Mouse (Mus musculus): Measurements from ENCODE around the gene Taf10.

Gene Taf10

GRCm38 (mm10) chr7:105743926-105744590 lies at the start of gene Taf10:
TSS of gene Taf10 (minus strand) at chr7:105744361.
- peak; percentile 90 to 93 for DNase-seq (ENCODE audit: low spot score in 2 of 2)

- DNase-seq (ENCODE audit: low spot score in 2 of 2) = no peak
Observed at GRCm38 (mm10) chr7:105793701-105794100, 49.5 kb upstream of the Taf10 start.

GRCm38 (mm10) chr7:105791147-105791546 lies 47.0 kb upstream of the Taf10 start:
- no peak for DNase-seq (ENCODE audit: low spot score in 2 of 2)

- no peak for DNase-seq (ENCODE audit: low spot score in 2 of 2)
Observed at GRCm38 (mm10) chr7:105787285-105788140, 43.4 kb upstream of the Taf10 start, which contains the start of gene Dchs1. TSS of gene Dchs1 (minus strand) at chr7:105787654.

GRCm38 (mm10) chr7:105786506-105787284 lies 42.5 kb upstream of the Taf10 start:
- DNase-seq (ENCODE audit: low spot score in 2 of 2) = no peak

- DNase-seq (ENCODE audit: low spot score in 2 of 2) = no peak
Observed at GRCm38 (mm10) chr7:105784556-105784955, 40.4 kb upstream of the Taf10 start.

GRCm38 (mm10) chr7:105783861-105784260 lies 39.7 kb upstream of the Taf10 start:
- DNase-seq (ENCODE audit: low spot score in 2 of 2) = no peak

- DNase-seq (ENCODE audit: low spot score in 2 of 2) = peak; percentile 38 to 46
Observed at GRCm38 (mm10) chr7:105778553-105779265, 34.5 kb upstream of the Taf10 start.

- DNase-seq (ENCODE audit: low spot score in 2 of 2) = peak in 1 of 2 experiments; percentile 23
Observed at GRCm38 (mm10) chr7:105777797-105778552, 33.8 kb upstream of the Taf10 start.

- no peak for DNase-seq (ENCODE audit: low spot score in 2 of 2)
Observed at GRCm38 (mm10) chr7:105777316-105777715, 33.2 kb upstream of the Taf10 start.

- no peak for DNase-seq (ENCODE audit: low spot score in 2 of 2)
Observed at GRCm38 (mm10) chr7:105776026-105776425, 31.9 kb upstream of the Taf10 start.

GRCm38 (mm10) chr7:105774661-105775060 lies 30.5 kb upstream of the Taf10 start:
- DNase-seq (ENCODE audit: low spot score in 2 of 2) = no peak

GRCm38 (mm10) chr7:105773041-105773440 lies 28.9 kb upstream of the Taf10 start:
- DNase-seq (ENCODE audit: low spot score in 2 of 2) = no peak

GRCm38 (mm10) chr7:105772331-105772730 lies 28.2 kb upstream of the Taf10 start:
- no peak for DNase-seq (ENCODE audit: low spot score in 2 of 2)

- no peak for DNase-seq (ENCODE audit: low spot score in 2 of 2)
Observed at GRCm38 (mm10) chr7:105769959-105770358, 25.8 kb upstream of the Taf10 start.

- no peak for DNase-seq (ENCODE audit: low spot score in 2 of 2)
Observed at GRCm38 (mm10) chr7:105767729-105768165, 23.6 kb upstream of the Taf10 start.

GRCm38 (mm10) chr7:105764331-105764730 lies 20.2 kb upstream of the Taf10 start:
- DNase-seq (ENCODE audit: low spot score in 2 of 2) = no peak

- no peak for DNase-seq (ENCODE audit: low spot score in 2 of 2)
Observed at GRCm38 (mm10) chr7:105762517-105763270, 18.5 kb upstream of the Taf10 start.

GRCm38 (mm10) chr7:105761813-105762484 lies 17.8 kb upstream of the Taf10 start:
- DNase-seq (ENCODE audit: low spot score in 2 of 2) = no peak

Measured in spleen, postnatal 36 days (tissue).